Mouse (Mus musculus) lung, embryonic 16.5 days (tissue): ENCODE data around the gene S100a6. TPM values are rescaled to one million over a fixed set of nuclear protein-coding genes. Genes with fewer than 3 reads are reported as not detected.

Experiments used
- ATAC-seq: fragments of 200-750 bp; cut with Nextera tagmentation; 2 replicates; pipeline ENCODE4 v1.8.0; 2017; ENCODE audit warnings: low read depth, mild to moderate bottlenecking, moderate library complexity
- H3K27ac ChIP-seq: fragments of 300-500 bp; sonication (generic); 2 replicates; pipeline ENCODE4 v1.5.1; 2014; ENCODE audit warnings: mild to moderate bottlenecking, control low read depth, low read length
- H3K27me3 ChIP-seq: fragments of 300-500 bp; sonication (generic); 2 replicates; pipeline ENCODE4 v1.6.1; 2014; ENCODE audit warnings: low read depth, low read length, mixed read lengths; ENCODE audit not compliant: control insufficient read depth, insufficient read depth
- H3K36me3 ChIP-seq: fragments of 300-500 bp; sonication (generic); 2 replicates; pipeline ENCODE4 v1.6.1; 2014; ENCODE audit warnings: low read length; ENCODE audit not compliant: control insufficient read depth, insufficient read depth
- H3K4me1 ChIP-seq: fragments of 300-500 bp; sonication (generic); replicated peaks from 2 replicates; pipeline ENCODE4 v1.6.1; 2014; ENCODE audit warnings: low read length, mixed read lengths; ENCODE audit not compliant: control insufficient read depth, insufficient read depth
- H3K4me2 ChIP-seq: fragments of 300-500 bp; sonication (generic); 2 replicates; pipeline ENCODE4 v1.6.1; 2014; ENCODE audit warnings: low read depth, low read length, control low read depth
- H3K4me3 ChIP-seq: fragments of 300-500 bp; sonication (generic); 2 replicates; pipeline ENCODE4 v1.5.1; 2014; ENCODE audit warnings: mild to moderate bottlenecking, low read length, control low read depth
- H3K9ac ChIP-seq: fragments of 300-500 bp; sonication (generic); 2 replicates; pipeline ENCODE4 v1.6.1; 2014; ENCODE audit warnings: low read length, control low read depth
- H3K9me3 ChIP-seq: fragments of 300-500 bp; sonication (generic); 2 replicates; pipeline ENCODE4 v1.6.1; 2016; ENCODE audit warnings: low read length; ENCODE audit not compliant: control insufficient read depth
- WGBS: fragments of 180-500 bp; shearing (Covaris S2); extraction: QIAGEN DNeasy Blood & Tissue Kit; methylation state at CpG from one replicate; pipeline ENCODE4 v1.1.7; 2014; 5-methylcytosine and 5-hydroxymethylcytosine counted together
- polyA plus RNA-seq: library from polyadenylated mRNA; unstranded; fragments of >200 nt; fragmentation: Nextera tagmentation; extraction: Ambion mirVana; gene quantifications from 2 replicates; pipeline ENCODE4 v1.2.1, GENCODE M21; 2015

S100a6 gene
- polyA plus RNA-seq, 1 experiment from 2014 or later = 184 TPM

GRCm38 (mm10) chr3:90605736-90606135 lies 6.9 kb upstream of the S100a6 start:
- Histone ChIP-seq H3K27me3 (no peaks in the 10 kb centered on the region), H3K4me2 (no peak overlapping the region), H3K4me3 (no peak overlapping the region), H3K36me3 (no peaks in the 10 kb centered on the region), H3K27ac (peak overlapping the region; percentile 85), H3K4me1 (peaks cover 27% of the 10 kb centered on the region), H3K9me3 (no peaks in the 10 kb centered on the region), H3K9ac (no peak overlapping the region)
- peak; percentile 8; the same call in 1 of the 2 replicates for ATAC-seq
- 70% methylated on average over 2 of the region's 2 CpGs for WGBS

DNA sequence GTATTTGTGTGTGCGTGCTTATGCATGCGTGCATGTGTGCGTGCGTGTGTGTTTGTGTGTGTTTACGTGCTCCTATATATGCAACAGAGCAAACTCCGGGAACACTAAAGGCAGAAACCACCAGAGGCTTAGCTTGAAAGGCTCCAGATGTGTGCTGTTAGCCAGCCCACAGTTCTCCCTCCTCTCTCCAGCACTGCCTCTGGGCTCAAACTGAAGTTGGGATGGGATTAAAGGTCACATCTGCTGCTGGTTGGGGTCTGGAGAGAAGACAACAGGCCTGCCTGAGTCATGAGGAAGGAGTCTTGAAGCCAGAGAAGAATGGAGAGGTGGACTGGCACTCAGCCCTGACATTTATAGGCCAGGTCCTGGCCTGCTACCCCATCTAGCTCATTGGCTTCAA lies 6.5 kb upstream of the S100a6 start:
- no peak overlapping the region for H3K9ac ChIP-seq
- peak overlapping the region; percentile 85 for H3K27ac ChIP-seq
- ATAC-seq = peak; percentile 50

GRCm38 (mm10) chr3:90607361-90607760 lies 5.3 kb upstream of the S100a6 start:
- Histone ChIP-seq H3K9me3 (no peaks in the 10 kb centered on the region), H3K36me3 (no peaks in the 10 kb centered on the region), H3K27ac (no peak overlapping the region), H3K9ac (no peak overlapping the region), H3K4me2 (no peak overlapping the region), H3K4me3 (no peak overlapping the region), H3K4me1 (peaks cover 27% of the 10 kb centered on the region), H3K27me3 (no peaks in the 10 kb centered on the region)
- ATAC-seq = no peak
- WGBS = 84% methylated on average over 3 of the region's 3 CpGs

More for the DNA sequence above, 6.5 kb upstream of the S100a6 start:
- no peaks in the 10 kb centered on the region for H3K9me3 ChIP-seq
- H3K27me3 ChIP-seq = no peaks in the 10 kb centered on the region
- WGBS = 67% methylated on average over 6 of the region's 6 CpGs
- no peaks in the 10 kb centered on the region for H3K36me3 ChIP-seq
- H3K4me3 ChIP-seq = no peak overlapping the region
- H3K4me2 ChIP-seq = no peak overlapping the region
- H3K4me1 ChIP-seq = peaks cover 27% of the 10 kb centered on the region

- Histone ChIP-seq H3K9me3 (no peaks in the 10 kb centered on the region), H3K4me1 (peaks cover 30% of the 10 kb centered on the region), H3K4me3 (no peak within 1 kb of the TSS), H3K36me3 (no peaks in the 10 kb centered on the region), H3K4me2 (no peak within 1 kb of the TSS), H3K27me3 (no peaks in the 10 kb centered on the region), H3K27ac (no peak within 1 kb of the TSS), H3K9ac (no peak within 1 kb of the TSS)
- WGBS = 47% methylated on average over 3 of the region's 3 CpGs
- no peak for ATAC-seq
These were observed 4.5 kb upstream of the S100a6 start, which contains the start of gene S100a5 for GRCm38 (mm10) chr3:90608223-90608622. Gene S100a5 (plus strand): TSS chr3:90608523.

DNA sequence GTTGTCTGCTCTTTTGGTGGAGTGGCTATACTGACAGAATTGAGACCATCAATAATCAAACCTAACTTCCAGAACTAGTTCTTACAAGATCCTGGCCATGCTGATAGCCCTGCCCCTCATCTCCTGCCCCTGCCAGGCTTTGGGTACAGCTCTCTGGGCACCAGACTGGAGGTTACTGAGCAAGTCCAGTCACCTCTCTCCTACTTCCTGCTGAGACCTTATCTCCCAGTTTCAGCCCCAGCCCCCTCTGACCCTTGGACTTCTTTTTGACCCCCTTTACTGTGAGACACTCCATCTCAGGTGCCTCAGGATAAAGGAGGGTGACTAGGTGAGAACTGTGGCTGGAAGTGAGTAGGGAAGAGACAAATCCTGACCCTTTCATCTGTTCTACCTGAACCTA lies 3.6 kb upstream of the S100a6 start:
- Histone ChIP-seq H3K27ac (no peak overlapping the region), H3K27me3 (no peaks in the 10 kb centered on the region), H3K36me3 (no peaks in the 10 kb centered on the region), H3K9ac (no peak overlapping the region), H3K4me2 (no peak overlapping the region), H3K4me1 (peaks cover 27% of the 10 kb centered on the region), H3K9me3 (no peaks in the 10 kb centered on the region), H3K4me3 (no peak overlapping the region)
- no peak for ATAC-seq

DNA sequence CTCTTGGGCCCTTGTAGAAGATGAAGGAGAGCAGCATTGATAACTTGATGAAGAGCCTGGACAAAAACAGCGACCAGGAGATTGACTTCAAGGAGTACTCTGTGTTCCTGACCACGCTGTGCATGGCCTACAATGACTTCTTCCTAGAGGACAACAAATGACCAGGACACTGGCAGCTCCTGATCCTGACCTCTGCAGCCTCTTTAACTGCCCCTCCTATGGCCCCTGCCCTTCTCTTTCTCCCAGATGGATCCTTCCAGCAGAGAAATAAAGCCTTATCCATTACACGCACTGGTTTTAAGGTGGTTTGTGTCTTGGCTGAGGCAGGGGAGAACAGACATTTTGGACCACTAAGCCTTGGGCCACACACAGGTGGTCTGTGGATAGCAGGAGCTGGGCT lies 1.2 kb upstream of the S100a6 start:
- Histone ChIP-seq H3K27me3 (no peaks in the 10 kb centered on the region), H3K9me3 (no peaks in the 10 kb centered on the region)
- WGBS = 82% methylated on average over 3 of the region's 3 CpGs

DNA sequence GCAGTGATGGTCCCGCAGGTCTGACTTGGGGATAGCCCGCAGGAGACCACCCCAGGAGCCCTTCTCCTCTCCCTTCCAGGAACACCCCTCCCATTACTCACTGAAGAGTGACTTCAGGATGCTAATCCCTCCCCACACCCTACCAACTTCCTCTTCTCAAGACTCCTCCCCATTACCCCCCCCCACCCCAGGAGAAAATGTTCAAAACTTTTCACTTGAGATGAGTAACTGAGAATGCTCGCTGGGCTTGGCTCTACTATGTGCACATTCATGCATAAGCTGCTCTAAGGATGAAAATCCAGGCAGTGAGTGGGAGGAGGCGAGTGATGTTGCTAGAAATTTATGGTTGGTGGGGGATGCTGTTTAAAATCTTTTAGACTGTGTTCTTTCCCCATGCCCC lies 621 bp upstream of the S100a6 start:
- H3K4me1 ChIP-seq = peaks cover 23% of the 10 kb centered on the region
- H3K9me3 ChIP-seq = no peaks in the 10 kb centered on the region
- no peaks in the 10 kb centered on the region for H3K27me3 ChIP-seq
- no peak overlapping the region for H3K4me2 ChIP-seq
- ATAC-seq = no peak
- H3K9ac ChIP-seq = no peak overlapping the region
- no peak overlapping the region for H3K4me3 ChIP-seq
- H3K36me3 ChIP-seq = no peaks in the 10 kb centered on the region
- WGBS = 61% methylated on average over 4 of the region's 4 CpGs
- no peak overlapping the region for H3K27ac ChIP-seq

More for the DNA sequence above, 1.2 kb upstream of the S100a6 start:
- H3K4me3 ChIP-seq = no peak overlapping the region
- ATAC-seq = no peak
- no peak overlapping the region for H3K27ac ChIP-seq
- H3K4me1 ChIP-seq = peaks cover 23% of the 10 kb centered on the region
- H3K4me2 ChIP-seq = no peak overlapping the region
- H3K36me3 ChIP-seq = no peaks in the 10 kb centered on the region
- no peak overlapping the region for H3K9ac ChIP-seq

GRCm38 (mm10) chr3:90613461-90614147 lies 922 bp downstream of the S100a6 start:
- Histone ChIP-seq H3K9me3 (no peaks in the 10 kb centered on the region; the same call in 1 of the 2 replicates), H3K4me1 (peaks cover 23% of the 10 kb centered on the region), H3K27ac (no peak overlapping the region; the same call in 1 of the 2 replicates), H3K4me3 (peak overlapping the region; percentile 48), H3K27me3 (no peaks in the 10 kb centered on the region), H3K4me2 (peak overlapping the region; percentile 73), H3K36me3 (no peaks in the 10 kb centered on the region), H3K9ac (peak overlapping the region; percentile 63)
- WGBS = 57% methylated on average over 7 of the region's 7 CpGs
- ATAC-seq = no peak

- H3K4me1 ChIP-seq = peaks cover 23% of the 10 kb centered on the region
- no peak for ATAC-seq
- peak overlapping the region; percentile 19 for H3K27ac ChIP-seq
- H3K9me3 ChIP-seq = no peaks in the 10 kb centered on the region; the same call in 1 of the 2 replicates
- peak overlapping the region; percentile 48; the same call in 1 of the 2 replicates for H3K4me3 ChIP-seq
- 77% methylated on average over 6 of the region's 6 CpGs for whole genome bisulfite sequencing
- no peaks in the 10 kb centered on the region for H3K36me3 ChIP-seq
- peak overlapping the region; percentile 36 for H3K9ac ChIP-seq
- no peaks in the 10 kb centered on the region for H3K27me3 ChIP-seq
- peak overlapping the region; percentile 73 for H3K4me2 ChIP-seq
These were observed 1.5 kb downstream of the S100a6 start for GRCm38 (mm10) chr3:90614148-90614530.
